Mouse (Mus musculus): ENCODE measurements around the gene Hhatl.

GRCm38 (mm10) chr9:121785261-121785660 lies 7.0 kb downstream of the Hhatl start:
- no peak for TF ChIP-seq CTCF (IDR thresholded peaks at IDR 0.05; ENCODE audit: control insufficient read depth, insufficient read depth, insufficient read length)
- no peak for TF ChIP-seq MAX (IDR thresholded peaks at IDR 0.05)
- TF ChIP-seq MYOD1 (IDR thresholded peaks at IDR 0.05; ENCODE audit: control insufficient read depth, insufficient read length, low read depth): no peak
- no peak for TF ChIP-seq FOSL1 (IDR thresholded peaks at IDR 0.05; ENCODE audit: insufficient read depth, low read length, poor library complexity, severe bottlenecking)
- TF ChIP-seq USF1 (IDR thresholded peaks at IDR 0.05; ENCODE audit: low read depth): no peak

Measured in C2C12 (cell line).